Mouse (Mus musculus) frontal cortex, postnatal 25 days (tissue): Measurements from ENCODE around the gene Gm853.

Experiments used
- DNase-seq, 2 experiments: peaks; one replicate each; pipeline ENCODE4 v3.0.0; 2022; ENCODE audit warnings: low spot score in 2 of 2

Gm853 gene

DNA sequence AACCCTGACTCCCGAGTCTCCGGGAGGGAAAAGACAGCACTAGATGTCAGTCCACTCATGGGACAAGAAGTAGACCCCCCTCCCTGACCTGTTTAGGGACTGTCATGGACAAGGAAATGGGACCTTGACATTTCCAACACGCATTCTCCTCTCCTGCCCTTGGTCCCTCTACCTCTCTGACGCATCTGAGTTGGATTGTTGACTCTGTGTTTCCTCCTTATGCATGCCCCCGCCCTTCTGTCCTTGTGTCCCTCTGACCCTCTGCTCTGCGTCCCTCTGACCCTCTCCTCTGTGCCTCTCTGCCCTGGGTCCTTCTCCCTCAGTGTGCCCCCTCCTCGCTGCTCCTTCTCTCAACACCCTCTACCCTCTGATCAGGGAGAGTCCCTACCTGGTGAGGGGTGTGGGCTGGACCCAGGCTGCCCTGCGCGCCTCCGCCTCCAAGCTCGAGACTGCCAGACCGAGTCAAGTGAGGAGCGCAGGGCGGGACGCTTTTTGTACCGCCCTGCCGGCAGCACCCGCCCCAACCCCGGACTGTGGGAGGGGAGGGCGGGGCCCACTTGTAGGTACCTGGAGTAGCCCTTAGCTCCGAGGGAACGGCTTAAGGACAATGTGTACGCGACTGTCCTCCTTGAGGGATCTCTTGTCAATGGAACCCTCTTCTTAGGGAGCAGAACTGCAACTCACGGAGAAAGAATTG, 47.7 kb downstream of the Gm853 start:
- DNase-seq = no peak

DNA sequence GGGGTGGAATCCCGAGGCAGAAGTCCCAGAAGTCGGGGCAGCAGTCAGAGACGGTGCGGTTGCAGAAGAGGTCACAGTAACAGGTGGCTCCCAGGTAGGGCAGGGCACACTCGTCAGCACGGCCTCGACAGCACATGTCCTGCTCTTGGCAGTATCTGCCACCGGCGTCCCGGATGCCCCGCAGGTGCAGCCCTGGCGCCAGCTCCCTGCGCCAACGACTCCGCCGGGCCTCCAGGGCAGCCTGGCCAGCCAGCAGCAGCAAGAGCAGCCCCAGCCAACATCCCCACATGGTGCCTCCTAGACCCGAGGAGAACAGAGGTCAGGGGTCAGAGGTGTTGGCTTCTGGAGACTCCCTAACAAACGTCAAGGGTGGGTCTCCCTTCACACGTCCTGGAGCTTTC, 48.3 kb downstream of the Gm853 start:
- no peak for DNase-seq

DNA sequence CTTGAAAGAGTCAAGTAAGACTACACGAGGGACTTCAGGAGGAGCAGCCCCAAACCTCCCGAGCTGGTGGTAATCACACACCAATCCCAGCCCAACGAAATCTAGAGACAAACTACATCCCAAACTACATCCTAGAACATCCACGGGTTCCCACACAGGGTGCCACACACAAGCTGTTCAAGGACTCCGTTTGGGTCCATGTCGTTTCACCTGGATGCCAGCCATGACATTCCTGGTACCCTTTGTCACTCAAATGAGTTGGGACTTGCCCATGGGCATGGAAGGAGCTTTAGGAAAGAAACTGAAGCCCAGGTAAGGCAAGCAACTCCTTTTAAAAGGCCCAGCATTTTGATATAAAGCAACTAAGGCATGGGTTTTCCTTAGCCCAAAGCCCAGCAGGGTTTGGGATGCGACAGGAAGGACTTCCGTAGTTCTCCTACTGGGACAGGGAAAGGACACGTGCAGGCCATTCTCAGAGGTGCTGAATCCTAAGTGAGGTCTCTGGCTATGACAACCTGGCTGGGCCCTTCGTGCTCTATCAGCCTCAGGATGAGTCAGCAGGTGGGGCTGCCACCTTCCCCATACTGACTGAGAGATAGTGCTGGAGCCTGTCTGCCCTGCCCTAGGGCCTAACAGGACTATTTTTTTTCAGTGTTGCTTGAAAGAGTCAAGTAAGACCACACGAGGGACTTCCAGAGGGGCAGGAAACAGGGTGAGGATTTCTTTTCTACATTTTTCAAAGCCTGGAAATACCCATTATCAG, 49.0 kb downstream of the Gm853 start:
- no peak for DNase-seq

DNA sequence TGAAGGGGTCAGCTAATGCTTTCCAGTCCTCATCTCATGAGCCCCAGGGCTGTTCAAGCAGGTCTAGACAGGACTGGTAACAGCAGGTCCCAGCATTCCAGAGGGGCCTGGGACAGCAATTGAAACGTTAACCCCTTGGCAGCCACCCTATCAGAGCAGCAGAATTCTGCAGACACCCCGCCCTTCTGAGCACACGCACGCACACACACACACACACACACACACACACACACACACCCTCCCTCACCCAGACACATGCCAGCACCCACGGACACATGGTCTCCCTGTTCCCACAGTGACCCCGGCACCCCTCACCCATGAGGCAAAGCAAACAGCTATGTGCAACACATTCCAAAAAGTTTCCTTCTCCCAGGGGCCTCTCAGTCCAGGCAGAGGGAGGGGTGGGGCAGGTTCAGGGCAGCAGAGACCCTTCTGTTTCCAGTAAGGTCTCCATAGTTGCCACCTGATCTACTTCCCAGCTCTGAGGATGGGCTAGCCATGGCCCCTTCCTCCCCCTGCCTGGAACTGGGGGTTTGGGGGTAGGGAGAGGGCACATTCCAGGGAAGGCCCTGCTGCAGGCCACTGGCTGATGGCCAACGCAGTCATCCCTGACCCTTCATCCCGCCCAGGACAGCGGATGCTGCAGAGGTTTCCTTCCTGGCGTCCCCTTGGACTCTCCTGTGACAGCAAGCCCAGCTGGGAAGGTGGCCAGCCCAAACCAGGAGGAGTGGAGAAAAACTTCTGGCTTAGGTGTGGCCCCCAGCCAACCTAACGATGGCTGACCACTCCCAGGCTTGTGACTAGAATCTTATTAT, 50.0 kb downstream of the Gm853 start:
- no peak for DNase-seq

DNA sequence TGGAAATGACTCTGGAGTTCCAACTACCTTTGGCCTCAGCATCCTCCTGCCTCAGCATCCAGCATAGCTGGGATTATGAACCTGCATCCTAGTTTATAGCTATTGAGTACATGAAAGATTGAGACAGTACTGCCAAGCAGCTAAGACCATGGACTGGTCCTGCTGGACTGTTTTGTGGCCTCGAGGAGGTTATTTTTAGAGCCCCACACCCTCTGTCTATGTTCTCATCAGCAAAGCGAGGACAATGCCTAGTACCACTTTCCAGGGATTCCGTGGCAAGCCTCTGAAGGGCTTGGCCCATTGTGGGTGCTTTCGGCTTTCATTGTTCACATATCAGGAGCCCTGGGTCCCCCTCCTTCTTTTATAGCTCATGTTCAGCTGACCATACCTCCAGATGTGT, 51.8 kb downstream of the Gm853 start:
- DNase-seq = no peak

DNA sequence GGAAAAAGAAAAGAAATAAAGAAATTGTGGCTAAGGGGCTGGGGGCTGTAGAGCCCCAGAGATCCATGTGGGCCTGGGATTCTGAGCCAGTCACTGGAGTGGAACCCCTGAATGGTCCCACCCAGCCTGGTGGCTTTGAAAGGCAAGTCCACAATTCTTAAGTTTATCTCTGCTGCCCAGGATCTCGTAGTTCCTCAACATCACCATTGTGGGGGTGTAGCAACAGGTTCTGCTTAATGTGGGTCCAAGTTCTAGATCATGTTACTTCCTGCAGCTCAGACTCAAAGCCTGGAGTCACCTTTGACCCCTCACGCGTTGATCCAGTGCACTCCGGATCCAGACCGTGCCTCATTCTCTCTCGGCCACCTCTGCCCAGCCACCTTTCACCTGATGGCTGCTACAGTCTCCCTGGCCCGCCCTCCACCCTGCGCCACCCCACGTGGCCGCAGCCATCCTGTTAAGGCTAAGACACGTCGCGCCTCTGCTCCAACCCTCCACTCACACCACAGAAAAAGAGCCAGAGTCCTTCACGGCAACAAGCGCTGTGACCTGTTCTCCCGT, 52.7 kb downstream of the Gm853 start:
- no peak for DNase-seq

DNA sequence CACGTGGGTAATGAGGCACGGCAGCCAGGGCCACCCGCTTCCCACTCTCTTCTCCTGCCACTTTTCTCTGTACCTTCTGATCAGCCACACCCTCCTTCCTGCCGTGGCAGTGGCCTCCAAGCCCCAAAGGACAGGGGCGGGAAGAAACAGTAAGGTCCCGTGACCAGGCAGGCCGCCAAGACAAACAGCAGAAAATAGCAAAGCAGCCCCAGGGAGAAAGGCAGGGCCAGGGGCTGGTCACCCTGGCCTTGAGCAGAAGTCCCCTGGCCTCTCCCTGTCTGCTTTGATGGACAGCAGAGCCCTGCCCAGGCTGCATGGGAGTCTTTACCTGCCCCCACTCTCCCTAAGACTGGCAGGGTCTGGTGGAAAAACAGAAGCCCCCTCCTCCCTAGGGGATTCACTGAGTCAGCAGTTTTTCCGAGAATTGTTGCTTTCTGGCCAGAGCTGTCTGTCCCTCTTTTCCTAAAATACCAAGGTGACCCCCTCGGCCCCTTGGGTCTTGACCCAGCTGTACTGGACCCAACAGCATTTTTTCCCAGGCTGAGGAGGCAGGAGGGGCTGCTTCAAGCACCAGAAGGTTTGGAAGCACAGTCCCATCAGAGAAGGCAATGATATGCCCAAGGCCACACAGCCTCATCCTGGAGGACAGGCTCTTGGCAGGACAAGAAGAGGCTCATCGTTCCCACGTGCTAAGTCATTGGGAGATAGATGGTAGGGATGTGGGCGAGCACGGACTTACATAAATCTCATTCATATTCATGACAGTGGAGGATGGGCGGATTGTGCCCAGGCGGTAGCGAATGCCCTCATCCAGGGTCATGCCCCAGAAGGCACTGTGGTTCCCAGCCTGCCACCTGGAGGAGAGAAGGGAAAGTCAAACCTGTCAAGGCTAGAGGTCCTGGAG, 53.7 kb downstream of the Gm853 start:
- no peak for DNase-seq

DNA sequence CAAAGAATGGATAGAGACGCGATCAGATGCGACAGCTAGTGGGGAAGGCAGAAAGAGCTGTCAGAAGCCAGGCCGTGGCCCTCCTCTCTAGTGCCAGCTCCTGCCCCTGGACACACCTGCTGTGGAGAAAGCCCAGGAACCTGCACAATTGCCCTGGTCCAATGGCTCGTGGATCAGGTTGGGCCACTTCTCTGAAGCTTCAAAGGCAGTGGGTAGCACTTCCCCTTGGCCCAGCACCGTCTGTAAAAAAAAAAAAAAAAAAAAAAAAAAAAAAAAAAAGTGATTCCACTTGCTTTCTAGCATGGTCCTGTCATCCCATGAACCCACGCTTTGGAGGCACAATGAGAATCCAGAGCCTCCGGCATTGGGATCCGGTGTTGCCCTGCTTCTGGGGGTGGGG, 54.4 kb downstream of the Gm853 start:
- DNase-seq = no peak

DNA sequence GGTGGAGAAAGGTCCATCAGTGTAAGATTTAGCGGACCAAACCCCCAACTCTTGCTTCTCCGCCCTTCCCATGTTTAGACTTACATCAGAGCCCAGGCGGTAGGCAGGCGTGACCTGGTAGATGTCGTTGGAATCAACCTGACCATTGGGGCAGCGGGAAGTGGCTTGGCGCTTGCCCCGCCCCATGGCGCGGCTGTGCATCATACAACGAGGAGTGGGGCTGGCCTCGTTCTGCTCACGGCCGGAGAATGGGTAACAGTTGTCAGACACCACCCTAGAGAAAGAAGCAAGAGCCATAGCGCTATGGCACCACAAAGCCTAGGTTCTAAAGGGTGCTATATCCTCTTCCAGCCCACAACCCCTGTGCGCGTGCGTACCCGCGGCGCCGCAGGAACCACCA, 54.9 kb downstream of the Gm853 start:
- no peak for DNase-seq

DNA sequence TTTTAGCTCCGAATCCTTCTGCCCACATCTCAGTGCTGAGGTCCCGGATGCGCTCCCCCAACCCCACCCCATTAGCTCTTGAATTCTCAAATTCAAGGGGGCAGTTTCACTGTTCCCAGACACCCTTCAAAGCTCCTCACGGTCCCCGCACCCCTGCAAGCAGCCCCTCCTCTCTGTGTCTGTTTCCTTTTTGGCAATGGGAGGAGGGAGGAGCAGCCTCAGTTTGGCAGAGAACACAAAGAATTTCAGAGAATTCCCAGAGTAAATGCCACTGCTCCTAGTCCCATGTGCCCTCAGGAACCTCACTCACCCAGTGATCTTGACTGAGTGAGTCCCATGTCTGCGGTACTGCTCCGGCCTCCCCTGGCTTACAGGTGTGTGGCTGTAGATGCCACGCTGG, 55.6 kb downstream of the Gm853 start:
- DNase-seq = no peak

DNA sequence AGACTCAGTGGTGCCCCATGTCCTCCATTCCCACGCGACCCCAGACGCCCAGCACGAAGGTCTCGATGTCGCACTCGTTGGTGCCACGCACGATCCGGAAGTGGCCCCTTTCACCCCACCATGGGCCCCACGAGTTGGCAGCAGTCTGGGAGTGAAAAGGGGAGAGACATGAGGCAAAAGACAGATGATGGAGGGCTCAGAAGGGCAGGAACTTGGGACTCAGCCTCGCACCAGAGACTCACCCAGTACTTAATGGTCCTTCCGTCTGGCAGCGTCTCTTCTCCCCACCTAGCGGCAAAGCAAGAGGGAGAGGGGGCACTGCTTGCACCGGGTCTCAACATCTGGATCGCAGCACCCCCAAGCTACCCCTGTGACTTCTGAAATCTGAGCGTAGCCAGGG, 56.1 kb downstream of the Gm853 start:
- DNase-seq = no peak

DNA sequence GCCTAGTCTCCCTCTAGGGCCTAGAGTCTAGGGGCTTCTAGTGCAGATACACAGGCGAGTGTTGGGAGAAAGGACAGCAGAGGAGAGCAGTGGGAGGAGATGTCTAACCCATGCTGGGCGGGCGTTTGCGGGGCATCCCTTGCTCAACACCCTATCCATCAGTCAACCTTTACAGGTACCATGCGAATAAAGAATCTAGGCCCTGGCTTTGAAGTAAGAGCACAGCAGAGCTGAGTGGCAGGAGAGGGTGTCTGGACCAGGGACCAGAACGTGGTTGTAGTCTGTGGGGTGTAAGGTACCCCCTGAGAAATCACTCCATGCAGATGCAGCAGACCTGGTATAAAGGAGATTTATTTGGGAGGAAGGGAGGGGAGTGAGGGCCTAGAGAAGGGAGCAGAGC, 58.1 kb downstream of the Gm853 start:
- no peak for DNase-seq

DNA sequence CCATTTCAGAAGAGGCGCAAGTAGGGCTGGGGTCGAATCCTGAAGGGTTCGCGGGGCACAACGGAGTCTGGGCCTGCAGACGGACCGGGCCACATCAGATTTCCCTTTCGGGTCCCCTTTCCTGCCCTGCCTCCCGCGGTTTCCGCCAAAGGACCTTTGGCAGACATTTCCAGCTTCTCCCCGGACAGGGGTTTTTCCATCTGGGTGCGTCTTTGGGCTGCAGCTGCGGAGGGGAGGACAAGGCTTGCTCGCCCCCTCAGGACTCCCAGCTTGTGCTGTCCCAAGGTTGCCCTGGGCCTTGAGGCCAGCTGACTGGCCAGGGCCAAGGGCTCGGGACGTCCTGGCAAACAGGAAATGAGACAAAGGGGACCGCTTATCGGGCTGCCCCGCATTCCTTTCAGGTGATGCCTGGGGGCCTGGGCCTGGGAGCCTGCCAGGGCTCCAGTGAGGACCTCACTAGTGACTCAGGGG, 58.8 kb downstream of the Gm853 start:
- no peak for DNase-seq

DNA sequence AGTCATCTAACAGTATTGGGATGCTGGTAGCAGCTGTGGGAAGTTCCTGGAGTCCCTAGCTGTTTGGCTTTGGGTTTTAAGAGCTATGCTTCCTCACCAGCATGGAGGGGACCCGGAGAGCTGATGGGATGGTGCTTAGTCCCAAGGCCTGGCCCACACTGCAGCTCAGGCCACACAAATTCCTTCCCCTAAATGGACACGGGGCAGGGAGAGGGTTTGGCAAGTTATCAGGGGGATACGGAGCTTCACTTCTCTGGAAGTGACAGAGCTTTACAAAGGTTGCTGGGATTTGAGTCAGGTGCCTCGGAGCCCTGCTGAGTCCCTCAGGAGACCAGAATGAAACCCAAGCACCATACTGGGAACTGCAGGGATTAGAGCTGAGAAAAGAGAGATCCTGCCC, 60.9 kb downstream of the Gm853 start:
- DNase-seq = no peak
